Mouse (Mus musculus) adrenal gland (tissue): ENCODE data around the gene Sypl.

Source experiments
- intact Hi-C: fragments of 180-260 bp; cut with DNase I; formaldehyde crosslinking; loops from one replicate; pipeline ENCODE4 v1.15.1; 2025

Gene Sypl

GRCm38 (mm10) chr12:32936246-32936946, 17.3 kb upstream of the Sypl start:
- intact Hi-C loops: loop anchor here (10.0 kb wide), 1 partner anchor 328 kb away; no protein-coding TSS in a partner anchor

DNA sequence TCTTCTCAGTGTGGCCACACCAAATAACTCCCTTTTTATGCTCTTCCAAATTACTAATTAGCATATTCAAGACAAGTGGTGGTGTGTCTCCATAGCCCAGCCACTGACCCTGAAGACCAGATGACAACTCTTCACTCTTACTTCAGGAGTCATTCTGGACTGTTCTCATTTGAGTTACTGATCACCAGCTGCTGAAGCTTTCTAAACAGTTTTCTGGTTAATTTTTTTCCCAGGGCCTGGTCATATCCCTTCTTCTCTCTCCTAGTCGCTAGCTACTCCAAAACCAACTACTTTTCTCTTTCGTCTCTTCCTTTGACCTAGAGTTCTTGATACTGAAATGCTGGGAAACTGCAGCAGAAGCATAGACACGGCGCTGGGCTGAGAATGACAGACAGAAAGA, 12.6 kb upstream of the Sypl start:
- intact Hi-C loops: no loop called here

DNA sequence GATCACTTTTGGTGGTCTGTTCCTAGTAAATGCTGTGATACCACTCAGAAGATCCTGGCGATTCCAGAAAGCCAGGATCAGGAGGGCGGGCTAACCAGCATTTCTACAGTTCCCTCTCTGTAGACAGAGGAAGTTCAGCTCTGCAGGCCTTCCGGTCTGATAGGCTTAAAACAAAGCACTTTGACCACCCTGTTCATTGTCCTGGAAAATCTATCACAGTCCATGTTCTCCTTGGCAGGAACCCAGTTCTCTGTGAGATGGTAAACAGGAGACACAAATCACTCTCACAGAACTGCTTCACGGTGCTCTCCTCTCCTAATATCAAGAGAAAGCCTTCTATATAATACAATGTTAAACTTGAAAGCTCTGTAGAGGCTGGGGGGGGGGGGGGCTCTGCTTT, 10.3 kb upstream of the Sypl start:
- intact Hi-C loops: no loop called here

DNA sequence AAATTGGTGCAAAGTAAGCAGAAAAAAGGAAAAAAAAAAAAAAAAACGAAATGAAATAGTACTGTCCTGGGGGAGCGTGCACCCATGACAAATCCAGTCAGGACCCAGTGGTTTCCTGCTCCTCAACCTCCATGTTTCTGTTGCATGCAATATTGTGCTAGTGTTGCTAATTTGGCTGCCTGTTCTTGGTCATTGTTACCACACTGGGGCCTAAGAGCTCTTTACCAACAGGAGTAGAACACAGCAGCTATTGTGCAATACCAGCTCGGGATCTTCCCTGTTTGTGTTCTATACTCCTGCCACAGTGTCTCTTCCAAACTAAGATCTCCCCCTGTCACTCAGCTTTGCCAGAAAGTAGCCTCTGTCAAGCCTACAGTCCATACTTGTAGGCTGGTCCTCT, 9.7 kb upstream of the Sypl start:
- intact Hi-C loops: no loop called here

DNA sequence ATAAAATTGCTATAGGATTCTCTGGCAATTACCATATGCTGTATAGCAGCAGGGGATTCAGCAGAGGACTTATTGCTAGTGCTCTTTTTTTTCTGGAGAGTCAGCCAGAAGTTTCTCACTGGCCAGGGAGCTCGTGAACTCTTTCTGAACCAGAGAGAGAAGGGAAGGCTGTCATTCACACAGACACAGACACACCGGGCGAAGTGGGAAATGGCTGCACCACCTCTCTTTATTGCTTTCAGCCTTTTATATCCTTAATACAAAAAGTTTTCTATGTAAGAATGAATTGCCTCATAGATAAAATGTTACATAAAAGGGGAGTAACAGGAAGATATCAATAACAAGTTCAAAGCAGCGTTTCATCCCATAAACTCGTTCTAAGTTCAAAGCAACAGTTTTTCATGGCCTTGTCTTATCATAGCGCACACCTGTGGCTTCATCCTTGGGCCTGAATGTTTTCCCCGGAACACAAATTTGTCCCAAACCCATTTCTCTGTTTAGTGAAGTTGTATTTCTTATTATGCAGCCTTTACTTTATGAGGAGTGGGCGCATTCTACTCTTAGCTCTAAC, 8.7 kb upstream of the Sypl start:
- intact Hi-C loops: no loop called here

DNA sequence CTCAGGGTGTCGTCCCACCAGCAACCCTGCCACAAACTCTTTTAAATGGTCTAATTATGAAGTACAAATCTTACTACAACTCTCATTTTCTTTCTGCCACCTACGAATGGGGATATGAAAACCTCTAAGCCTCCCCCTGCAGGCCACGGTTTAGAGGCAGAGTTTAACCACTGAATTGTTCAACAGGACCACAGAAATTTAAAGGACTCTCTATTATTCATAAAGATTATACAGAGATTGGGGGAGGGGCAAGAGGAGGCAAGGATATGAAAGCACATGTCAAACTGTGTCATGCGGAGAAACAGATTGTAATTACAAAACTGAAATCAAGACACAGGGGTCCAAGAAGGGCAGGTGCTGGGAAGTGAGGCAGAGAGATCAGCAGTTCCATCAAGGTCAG, 7.3 kb upstream of the Sypl start:
- intact Hi-C loops: no loop called here

DNA sequence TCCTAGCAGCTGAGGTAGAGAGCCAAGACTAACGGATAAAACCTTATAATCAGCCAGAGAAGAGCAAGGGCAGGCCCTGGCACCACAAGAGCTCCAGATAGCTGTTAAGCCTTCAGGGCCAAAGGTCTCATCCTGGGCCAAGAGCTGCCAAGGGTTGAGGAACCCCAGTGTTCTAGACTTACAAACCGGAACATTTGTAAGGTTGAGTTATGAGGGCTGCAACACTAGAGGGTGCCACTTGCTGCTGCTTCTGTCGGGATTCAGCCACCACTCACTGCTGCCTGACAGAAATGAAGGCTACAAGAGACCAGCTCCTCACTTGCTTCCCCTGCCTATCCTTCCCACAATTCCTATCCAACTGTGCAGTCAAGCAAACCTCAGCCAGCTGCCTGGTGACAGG, 1.3 kb upstream of the Sypl start:
- intact Hi-C loops: no loop called here

- intact Hi-C loops: no loop called here
Observed at GRCm38 (mm10) chr12:32953066-32953465, 625 bp upstream of the Sypl start.

- intact Hi-C loops: no loop called here
Observed at GRCm38 (mm10) chr12:32954216-32955021, 728 bp downstream of the Sypl start.

- intact Hi-C loops: no loop called here
Observed at GRCm38 (mm10) chr12:32955037-32955436, 1.3 kb downstream of the Sypl start.

DNA sequence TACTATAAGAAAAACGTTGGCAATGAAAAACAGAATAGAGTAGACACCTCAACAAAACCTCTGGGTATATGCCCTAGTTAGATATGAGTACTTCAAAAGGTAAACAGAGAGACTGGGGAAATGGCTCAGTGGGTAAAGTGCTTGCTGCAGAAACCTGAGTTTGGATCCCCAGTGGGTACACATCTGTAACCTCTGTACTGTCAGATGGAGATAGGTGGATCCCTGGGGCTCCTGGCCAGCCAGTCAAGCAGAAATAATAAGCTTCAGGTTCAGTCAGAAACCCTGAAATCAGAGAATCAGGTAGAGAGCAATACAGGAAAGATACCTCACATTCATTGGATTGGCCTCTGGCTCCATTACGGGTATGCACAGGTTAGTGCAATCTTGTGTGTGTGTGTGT, 3.5 kb downstream of the Sypl start:
- intact Hi-C loops: no loop called here

DNA sequence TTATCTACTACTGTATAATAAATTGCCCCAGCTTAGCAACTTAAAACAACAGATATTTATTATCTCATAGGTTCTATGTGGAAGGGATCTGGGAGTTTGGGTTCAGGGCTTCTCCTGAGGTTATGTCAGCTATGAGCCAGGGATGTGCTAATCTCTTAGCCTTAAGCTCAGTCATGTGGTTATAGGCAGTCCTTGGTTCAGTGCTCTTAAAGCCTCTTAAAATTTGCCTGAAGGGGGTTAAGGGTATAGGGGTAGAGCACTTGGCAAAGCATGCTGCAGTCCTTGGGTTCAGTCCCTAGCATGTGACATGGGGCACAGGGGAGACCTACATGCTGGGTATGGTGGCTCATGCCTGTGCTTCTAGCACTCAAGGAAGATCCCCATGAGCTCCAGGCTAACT, 8.4 kb downstream of the Sypl start:
- intact Hi-C loops: no loop called here

DNA sequence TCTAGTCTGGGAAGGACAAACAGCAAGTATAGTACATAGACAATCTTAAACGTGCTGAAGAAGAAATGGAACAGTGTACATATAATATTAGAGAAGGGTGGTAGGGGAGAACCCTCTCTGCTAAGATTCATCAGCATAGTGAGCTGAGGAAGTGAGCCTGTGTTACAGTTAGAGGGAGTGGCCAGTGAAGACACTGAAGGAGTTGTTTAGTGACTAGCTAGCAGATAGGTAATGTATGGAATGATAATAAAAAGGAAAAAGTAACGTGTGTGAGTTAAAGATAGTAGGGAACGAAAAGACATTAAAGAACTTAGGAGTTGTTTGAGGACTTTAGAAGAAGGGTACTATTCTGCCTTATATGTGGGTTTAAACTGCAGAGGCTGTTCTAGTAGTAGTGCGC, 10.2 kb downstream of the Sypl start:
- intact Hi-C loops: no loop called here

GRCm38 (mm10) chr12:32972287-32972686, 18.6 kb downstream of the Sypl start:
- intact Hi-C loops: no loop called here

DNA sequence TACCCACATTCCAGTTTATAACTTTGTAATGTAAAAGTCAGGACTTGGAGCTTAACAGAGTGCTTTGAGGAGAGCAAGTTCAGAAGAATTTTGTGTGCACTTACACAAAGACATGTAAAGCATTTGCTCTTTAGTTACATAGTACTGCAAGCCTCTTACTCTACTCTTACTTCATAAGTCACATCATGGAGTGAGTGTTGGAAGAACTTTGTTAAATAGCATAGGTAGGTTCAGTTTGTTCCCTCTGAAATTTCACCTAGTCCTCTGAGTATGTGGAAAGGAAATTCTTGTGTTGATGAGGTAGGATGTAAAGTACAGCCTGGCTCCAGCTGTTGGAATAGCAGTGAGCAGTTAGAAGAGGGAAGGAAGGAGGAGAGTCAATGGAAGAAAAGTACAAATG, 21.2 kb downstream of the Sypl start:
- intact Hi-C loops: no loop called here

DNA sequence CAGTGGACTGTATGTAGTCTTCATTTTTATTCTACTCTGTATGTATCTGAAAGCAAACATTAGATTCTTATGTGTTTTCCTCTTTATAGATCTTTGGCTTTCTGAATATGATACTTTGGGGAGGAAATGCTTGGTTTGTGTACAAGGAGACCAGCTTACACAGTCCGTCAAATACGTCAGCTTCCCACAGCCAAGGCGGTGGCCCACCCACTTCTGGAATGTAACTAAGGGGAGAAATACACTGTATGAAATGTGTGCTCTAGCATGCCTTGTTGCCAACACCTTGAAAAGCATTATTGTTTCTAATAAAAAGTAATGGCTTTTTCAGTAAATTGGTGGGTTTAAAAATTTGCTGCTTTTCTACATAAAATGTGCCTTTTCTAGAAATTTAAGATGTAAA, 21.8 kb downstream of the Sypl start:
- intact Hi-C loops: no loop called here

DNA sequence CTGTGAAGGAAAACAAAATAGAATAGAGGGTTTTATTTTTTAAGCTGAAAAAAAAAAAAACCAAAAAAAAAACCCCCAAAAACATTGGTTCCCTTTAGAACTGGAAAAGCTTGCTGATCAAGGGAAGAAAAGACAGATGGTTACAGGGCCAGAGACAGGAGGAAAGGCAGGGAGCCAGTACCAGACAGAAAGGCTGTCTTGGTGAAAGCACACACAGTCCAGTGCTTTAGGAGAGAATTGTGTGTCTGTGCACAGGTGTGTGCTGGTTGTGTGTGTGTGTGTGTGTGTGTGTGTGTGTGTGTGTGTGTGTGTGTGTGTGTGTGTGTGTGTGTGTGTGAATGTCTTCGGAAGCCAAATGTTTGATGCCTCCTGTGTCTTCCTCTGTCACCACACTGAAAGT, 28.9 kb downstream of the Sypl start:
- intact Hi-C loops: no loop called here

DNA sequence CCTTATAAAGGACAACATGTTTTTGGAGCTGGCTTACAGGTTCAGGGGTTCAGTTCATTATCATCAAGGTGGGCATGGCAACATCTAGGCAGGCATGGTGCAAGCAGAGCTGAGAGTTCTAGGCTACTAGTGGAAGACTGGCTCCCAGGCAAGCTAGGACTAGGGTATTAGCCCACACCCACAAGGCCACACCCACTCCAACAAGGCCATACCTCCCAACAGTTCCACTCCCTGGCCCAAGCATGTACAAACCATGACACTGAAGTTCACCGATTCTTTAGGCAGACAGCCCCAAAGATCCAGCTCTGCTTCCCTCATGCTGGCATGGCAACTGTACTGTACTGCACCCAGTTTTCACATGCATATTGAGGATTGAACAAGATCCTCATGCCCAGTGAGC, 29.4 kb downstream of the Sypl start:
- intact Hi-C loops: no loop called here

DNA sequence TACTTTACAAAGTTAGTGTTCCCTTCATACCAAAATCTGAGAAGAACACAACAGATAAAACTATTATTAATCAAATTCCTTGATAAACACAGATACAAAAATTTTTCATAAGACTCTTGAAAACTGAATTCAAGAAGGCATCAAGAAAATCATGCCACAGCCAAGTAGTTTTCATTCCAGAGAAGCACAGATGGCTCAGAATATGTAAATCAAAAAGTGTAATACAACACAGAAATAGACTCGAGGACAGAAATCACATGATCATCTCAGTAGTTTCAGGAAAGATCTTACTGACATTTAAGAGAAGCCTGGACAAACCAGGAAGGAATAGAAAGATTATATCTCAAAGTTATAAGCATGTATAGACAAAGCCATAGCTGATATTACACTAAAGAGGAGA, 32.6 kb downstream of the Sypl start:
- intact Hi-C loops: no loop called here

DNA sequence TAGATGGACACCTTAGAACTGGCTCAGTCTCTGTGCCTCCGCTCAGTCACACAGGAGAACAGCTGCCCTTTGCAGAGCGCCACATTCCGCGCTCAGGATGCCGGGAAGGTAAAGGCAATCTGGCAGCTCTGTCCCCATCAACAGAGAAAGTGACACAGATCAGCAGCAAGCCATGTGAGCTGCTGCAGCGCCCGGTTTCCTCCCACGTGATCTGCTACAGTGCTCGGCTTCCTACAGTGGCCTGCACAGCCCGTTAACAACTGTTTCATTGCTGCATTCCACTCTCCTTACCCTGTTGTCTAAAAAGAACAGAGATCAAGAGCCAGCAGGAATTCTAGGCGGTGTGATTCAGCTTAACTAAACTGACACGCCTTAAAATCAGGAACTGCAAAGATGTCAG, 36.0 kb downstream of the Sypl start:
- intact Hi-C loops: no loop called here

GRCm38 (mm10) chr12:32994081-32994480, 40.4 kb downstream of the Sypl start:
- intact Hi-C loops: no loop called here

DNA sequence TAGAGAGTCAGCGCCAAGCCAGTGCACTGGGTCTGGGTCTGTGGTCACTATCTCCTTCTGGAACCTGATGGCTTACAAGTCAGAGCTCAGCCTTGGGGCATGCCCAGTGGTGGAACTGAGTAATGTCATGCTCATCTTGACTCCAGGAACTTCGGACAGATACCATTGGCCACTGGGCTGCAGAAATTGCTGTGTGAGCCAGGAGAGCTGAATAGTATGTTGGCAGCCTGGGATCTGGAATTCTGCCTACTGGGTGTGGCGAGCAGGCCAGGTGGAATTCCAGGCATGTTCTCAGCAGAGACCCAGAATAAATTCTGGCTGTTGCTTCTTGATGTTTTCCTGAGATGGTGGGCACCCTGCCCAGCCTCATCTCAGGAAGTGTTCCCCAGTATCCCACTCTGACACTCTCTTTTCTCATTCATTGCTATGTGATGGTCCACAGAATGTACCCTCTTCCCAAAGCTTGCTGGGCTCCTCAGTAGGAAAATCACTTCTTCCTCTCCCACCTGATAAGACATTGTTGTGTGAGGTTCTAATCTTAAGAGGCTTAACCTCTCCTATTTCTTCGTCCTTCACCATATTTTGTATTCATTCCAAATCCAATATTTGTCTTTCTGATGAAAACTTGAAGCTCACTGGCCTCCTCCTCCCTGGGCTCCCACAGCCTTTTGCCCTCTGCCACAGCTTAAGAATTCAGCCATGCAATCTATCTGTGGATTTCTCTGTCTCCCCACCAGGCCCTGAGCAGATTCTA, 41.6 kb downstream of the Sypl start:
- intact Hi-C loops: no loop called here
